Mouse (Mus musculus): Measurements from ENCODE around the gene Ppp1r35.

Ppp1r35 gene

GRCm38 (mm10) chr5:137826421-137826820, 47.8 kb downstream of the Ppp1r35 start:
- no peak for DNase-seq (ENCODE audit: low spot score)

DNA sequence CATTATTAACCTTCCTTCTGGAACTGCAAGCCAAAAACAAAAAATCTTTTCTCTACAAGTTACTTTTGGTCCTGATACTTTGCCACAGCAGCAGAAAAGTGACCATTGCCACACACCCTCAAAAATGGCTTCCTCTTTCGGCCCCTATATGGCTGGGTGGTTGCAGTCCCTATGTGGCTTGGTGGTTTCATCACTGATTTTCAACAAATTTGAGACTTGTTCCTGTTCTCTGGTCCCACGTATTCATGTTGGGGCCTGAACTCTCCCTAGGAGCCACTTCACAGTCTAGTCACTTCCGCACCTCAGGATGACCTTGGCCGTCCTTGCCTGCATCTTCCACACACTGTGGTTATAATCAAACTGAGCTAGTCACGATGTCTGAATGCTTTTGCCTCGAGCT, 50.0 kb downstream of the Ppp1r35 start:
- no peak for DNase-seq (ENCODE audit: low spot score)
